Mouse (Mus musculus) layer of hippocampus, postnatal 10 days (tissue): ENCODE data around the gene Slc9a3. TPM values are rescaled to one million over a fixed set of nuclear protein-coding genes. Genes with fewer than 3 reads are reported as not detected.
A peak's percentile ranks its signal among the peaks of the same experiment; 100 is the strongest.

ENCODE experiments used
- DNase-seq, 2 experiments: peaks; one replicate each; pipeline ENCODE4 v3.0.0; 2021; ENCODE audit warnings: low spot score in 2 of 2
- total RNA-seq, 2 experiments: library from RNA; stranded (reverse); gene quantifications; 2 replicates each; pipeline ENCODE4 v1.2.3; 2021

The Slc9a3 gene
- total RNA-seq, 2 experiments from 2014 or later, result 1.2 to 1.9 TPM

DNA sequence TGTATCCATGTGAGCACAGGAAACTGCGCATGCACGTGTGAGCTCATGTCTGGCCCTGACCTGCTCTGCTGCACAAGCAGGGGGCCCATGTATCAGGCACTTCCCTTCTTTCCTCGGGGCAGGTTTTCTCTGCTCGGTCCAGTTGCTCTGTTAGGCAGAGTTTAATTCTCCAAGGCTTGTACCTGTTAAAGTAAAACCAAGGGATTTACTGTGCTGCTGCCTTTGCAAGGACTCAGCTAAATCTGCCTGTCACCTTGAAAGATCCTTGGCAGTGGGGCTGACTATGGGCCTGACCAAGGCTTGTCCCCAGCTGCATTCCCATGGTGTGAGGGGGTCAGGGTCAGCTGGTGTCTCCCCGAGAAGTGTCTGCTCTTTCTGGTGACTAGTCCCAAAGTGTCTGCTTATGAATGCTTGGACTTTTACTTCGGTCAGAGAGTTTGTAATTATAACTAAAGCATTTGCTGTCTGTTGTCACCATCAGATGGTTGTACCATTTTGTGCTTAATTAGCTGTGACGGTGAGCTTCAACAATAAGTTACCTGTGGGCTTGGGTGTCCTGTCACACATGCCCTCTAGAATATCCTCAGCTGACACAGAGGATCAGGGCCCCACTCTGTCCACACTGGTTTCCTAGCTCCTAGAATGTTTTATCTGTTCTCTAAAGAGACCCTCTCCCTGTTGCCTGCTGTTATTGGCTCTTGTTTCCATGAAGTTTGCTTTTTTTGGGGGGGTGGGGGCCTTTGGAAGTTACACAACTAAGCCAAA, 23.0 kb downstream of the Slc9a3 start:
- DNase-seq, result no peak

DNA sequence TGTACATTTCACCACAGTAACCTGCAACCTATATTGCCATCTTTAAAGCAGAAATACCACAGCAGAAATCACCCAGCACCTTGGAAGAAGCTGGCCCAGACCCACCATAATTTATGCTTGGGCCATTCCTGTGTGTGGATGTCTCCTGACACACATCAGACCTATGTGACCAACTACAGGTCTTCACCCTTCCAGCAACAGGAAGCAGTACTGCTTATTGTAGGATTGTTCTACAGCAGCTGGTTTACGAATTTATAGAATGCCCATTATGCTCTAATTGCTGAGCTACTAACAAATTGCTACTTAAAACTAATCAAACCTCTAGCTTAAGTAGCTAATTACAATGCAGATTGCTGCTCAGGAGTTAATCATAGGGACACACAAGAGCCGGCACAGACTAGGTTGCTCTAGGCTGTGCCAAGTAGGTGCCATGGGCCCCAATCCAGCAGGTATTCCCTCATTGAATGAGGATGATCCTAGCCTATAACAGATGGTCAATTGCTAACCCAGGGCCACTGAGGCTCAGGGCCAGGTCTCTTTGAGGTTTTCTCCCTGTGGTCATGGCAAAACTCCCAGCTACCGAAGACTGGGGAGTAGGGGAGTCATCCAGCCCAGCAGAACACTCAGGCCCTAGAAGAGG, 24.8 kb downstream of the Slc9a3 start:
- DNase-seq, result no peak

DNA sequence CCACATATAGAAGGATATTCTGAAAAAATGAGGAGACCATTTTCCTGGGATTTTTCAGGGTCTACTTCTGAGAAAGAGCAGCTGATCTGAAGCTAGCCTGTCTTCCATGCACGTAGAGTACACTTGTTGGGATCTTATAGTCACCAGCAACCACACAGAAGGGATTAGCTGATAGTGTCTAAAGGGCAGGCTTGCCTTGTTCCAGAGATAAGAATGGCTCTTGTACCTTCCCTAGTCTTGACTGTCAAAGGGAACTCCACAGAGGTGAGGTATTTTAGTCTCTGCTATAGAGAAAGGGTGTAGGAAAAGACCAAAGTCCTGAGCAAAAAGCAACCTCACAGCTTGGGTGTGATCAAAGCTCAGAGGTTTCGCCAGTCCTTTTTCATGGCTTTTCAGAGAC, 26.1 kb downstream of the Slc9a3 start:
- no peak for DNase-seq

DNA sequence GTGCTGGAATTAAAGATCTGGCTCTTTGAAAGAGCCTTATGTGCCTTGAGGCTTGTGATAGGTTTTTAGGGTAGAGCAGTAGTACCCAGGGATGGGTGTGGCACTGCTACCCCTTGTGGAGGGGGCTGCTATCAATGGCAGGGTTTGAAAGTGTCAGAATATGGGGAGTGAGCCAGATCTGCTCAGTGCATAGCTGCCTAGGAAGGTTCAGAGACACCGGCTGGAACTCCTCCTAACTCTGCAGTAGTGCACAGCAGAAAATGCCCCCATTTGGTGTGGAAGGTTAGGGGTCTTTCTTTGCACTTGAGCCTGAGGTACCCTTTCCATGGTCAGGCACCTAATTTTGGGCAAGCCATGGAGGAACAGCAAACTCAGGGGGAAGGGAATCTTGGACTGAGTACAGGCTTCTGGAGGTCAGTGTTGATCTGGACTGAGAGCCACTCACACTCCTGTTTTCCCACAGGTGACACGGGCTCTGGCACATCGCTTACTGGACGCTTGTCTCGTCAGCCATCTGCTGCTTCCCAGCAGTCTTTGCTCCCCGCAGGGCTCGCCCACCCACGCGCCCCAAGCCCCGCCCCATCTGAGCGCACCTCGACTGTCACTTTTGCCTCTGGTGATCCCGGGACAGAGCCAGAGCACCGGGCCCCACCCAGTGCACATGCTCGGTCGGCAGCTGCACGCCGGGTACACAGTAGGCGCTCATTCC, 45.2 kb downstream of the Slc9a3 start:
- peak; percentile 39 to 51 for DNase-seq

DNA sequence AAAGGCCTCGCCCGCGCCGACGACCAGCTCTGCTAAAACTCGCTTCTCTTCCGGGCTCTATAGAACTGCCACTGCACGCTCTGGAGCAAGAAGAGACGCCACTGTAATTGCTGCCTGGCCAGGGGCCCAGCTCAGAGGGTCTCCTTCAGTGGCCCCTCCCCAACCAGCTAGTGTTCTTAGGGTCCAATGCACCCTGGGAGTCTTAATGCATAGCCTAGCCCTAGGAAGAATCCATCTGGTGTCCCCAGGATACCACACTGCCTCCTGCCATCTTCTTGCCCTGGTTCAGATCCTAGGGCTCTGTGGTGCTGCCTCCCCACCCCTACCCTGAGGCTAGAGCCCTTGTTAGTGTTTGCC, 45.8 kb downstream of the Slc9a3 start:
- DNase-seq, result no peak

DNA sequence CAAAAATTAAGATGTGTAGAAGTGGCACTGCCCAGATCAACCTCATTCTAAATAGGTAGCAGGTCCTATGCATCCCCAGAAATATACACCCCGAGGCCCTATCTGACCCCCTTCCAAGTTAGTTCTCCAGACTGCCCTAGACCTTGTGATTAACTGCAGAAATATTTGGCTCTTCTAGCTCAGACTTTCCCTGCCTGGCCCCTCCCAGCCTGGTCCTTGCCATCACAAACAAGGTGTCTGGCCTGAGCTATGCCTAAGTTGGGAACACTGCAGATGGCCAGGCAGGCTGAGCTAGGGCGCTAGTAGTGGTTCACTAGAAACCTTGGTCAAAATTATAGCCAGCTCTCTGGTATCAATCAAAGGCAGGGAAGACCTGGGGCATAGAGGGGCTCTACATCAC, 46.2 kb downstream of the Slc9a3 start:
- no peak for DNase-seq

DNA sequence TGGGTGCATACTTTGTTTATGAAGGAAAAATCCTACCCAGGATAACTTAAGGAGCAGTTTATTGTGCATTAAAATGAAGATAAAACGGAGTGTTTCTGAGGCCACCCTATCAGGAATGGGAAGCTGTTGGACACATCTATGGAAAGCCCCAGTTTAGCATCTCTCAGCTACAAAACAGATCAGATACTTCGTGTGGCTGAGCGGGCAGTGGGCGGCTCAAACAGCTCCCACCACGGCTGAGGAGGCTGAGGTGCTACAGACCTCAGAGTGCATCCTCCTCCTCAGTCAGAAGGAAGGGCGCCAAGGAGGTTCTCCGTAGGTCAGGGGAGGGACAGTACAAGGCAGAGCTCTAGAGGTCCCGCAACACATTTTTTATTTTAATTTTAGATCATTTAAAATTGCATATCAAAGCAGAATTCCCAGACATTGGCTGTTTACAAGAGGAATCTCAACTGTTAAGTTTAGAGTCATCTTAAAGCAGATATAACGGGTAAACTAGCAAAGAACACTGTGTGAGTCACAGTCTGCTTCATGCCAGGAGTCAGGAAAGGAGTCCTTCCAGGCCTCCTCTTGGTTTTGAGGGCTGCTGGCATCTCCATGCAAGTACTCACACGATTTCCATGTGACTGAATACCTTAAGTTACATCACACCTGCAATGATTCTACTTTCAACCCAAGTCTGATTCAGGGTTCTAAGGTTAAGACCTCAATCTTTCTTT, 48.3 kb downstream of the Slc9a3 start:
- DNase-seq, result no peak

DNA sequence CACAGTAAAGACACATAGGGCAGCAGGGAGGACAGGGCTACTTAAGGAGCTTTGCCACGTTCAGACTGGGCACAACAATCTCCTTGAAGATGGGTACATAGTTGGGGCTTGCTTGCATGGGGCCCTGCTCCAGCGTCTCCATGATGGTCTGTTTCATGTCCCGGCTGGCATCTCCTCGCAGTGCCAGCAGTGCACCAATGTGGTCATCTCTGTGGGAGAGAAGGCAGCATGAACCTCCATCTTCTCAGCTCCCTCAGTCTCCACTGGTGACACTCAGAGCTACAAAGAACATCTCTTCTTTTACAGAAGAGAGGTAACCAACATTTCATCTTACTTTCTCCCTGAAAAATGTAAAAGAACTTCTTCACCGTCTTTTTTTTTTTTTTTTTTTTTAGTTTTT, 50.8 kb downstream of the Slc9a3 start:
- no peak for DNase-seq

DNA sequence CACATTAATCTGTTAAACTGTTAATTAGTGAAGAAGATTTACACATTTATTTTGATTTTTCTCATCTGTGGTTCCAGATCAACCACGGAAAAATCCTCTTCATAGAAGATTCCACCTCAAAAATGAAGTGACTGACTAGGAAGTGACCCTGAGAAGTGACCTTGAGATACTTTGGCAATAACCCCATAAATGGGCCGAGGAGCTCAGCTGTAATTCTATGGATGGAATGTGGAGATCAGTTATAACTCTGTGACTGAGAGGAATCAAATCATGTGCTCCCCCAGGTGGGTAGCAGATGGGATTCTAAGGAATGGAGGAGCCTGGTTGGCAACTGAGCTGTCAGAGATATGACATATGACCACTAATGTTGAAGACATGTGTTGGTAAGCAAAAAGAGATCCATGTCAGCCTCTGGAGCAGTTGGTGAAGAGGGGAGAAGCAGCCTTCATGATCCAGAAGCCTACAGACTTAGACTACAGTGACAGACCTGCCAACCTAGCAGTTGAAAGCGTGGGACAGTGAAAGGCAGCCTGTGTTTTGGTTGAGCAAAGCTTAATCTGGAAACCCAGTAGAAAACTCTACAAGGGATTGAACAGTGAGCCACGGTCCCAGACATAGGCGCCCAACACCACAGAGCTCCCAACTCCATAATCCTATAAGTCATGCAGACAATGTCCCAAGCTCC, 61.9 kb downstream of the Slc9a3 start:
- DNase-seq, result no peak

DNA sequence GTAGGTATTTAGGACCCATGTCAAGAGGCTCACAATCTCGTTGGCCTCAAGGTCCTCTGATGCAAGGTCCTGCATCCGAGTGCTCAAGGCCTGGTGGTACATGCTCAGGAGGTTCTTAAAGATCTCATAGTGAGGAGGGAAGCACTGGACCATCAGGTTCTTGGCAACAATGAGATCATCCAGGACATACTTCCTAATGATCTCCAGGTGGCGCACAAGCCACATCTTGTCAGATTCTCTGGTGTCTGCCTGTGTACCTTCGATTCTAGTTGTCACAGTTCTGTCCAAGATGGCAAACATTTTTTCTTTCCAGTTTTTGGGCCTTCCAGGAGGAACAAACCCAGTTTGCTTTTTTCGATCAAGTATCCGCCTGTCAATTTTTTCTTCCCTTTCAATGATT, 71.4 kb downstream of the Slc9a3 start:
- no peak for DNase-seq

DNA sequence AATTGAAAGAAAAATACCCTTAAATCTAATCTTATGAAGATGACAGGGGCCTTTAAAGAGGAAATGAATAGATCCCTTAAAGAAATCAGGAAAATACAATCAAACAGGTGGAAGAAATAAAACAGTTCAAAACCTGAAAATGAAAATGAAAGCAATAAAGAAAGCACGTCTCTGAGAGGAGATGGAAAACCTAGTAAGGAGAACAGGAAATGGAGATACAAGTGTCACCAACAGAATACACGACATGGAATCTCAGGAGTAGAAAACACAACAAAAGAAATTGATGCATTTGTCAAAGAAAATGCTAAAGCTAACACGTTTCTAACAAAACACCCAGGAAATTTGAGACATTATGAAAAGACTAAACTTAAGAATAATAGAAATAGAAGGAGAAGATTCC, 75.2 kb downstream of the Slc9a3 start:
- DNase-seq, result no peak

DNA sequence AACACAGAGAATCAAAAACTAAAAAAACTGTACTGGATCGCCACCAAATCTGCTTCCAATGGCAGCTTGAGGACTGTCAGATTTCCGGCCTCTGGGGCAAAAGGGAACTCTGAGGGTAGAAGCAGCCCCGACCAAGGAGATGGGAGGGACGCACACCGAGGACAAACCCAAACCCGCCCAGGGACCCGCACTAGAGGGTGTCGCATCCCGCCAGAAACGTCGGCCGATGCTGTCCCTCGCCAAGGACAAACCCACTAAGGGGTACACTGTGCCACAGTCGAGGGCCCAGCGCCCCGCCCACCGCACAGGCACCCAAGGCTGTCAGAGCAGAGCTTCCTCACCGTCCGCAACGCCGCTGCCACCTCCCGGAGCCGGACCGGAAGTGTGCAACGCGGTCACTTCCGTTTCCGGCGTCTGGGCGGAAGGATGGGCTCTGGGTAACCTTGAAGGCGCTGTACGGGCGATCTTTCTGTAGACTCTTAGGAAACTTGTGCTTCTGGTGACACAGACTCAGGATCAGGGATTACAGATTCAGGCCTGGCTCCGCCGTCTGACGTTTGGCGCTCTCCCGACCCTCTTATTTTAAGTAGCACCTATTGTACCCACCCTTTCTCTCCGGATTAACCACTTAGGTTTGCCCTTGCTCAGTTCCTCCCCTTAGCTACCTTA, 87.2 kb downstream of the Slc9a3 start, which contains the start of gene Exoc3:
Gene Exoc3 (minus strand): TSS at position 416 of the 669 bp plus-strand sequence.
- DNase-seq, result peak; percentile 89 to 93

DNA sequence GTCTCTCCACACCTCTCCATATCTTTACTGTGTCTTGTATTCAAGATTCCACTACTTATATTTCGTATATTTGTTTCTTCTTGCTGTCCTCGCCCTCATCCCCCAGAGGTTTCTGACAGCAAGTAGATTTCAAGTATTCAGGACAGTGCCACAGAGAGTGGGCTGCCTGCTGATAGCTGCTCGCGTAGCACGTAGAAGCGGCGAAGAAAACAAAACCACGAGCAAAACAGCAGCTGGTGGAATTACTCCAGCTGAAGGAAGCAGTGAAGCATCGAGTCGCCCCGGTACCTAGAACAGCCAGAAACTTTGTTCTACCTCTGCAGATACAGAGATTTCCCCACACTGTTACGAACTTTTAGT, 87.7 kb downstream of the Slc9a3 start:
- peak in 1 of 2 experiments; percentile 25 for DNase-seq

DNA sequence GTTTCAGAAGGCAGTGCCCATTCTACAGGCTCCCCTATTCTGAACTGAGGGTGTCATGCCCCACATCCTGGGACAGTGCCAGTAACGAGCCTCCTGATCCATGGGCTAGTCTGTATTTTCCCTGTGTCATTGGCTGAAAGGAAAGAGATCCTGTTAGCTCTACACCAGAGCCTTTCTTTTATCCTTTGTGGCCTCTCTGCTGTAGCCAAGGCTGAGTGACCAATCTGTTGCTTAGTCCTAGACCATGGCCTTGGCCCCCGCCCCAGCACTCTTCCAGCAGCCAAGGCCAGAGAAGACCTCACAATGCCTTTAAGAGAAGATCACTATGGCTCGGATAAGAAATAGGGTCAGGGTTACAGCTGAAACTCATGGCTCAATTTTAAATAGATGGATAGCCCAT, 97.2 kb downstream of the Slc9a3 start:
- no peak for DNase-seq

Other genes with a start within 250 kb of the Slc9a3 start
- gene Trip13, start 183.7 kb upstream of the Slc9a3 start, total RNA-seq, result 1 to 10 TPM; 1.7 to 3.5 TPM
- 100 to 1,000 TPM; 113 to 120 TPM for gene Brd9, start 183.6 kb upstream of the Slc9a3 start, total RNA-seq
- not detected for gene Zdhhc11, start 157.6 kb upstream of the Slc9a3 start, total RNA-seq
- gene Tppp, start 112.0 kb upstream of the Slc9a3 start, total RNA-seq, result 100 to 1,000 TPM; 102 TPM
- gene Cep72, start 59.2 kb upstream of the Slc9a3 start, total RNA-seq, result 1 to 10 TPM; 1.9 to 2.7 TPM
- 10 to 100 TPM; 75.1 to 85.6 TPM for gene Exoc3, start 87.3 kb downstream of the Slc9a3 start, total RNA-seq
- gene Ahrr, start 170.9 kb downstream of the Slc9a3 start, total RNA-seq, result 1 to 10 TPM; 1.6 TPM
- gene Pdcd6, start 196.1 kb downstream of the Slc9a3 start, total RNA-seq, result 10 to 100 TPM; 70.2 to 74.4 TPM
- 100 to 1,000 TPM; 228 to 239 TPM for gene Sdha, start 228.8 kb downstream of the Slc9a3 start, total RNA-seq
- gene Ccdc127, start 228.9 kb downstream of the Slc9a3 start, total RNA-seq, result 10 to 100 TPM; 63.9 to 66.1 TPM
- gene Lrrc14b, start 242.5 kb downstream of the Slc9a3 start, total RNA-seq, result not detected